Mouse (Mus musculus) embryonic facial prominence, embryonic 15.5 days (tissue): ENCODE results near the gene Crtap. TPM values are rescaled to one million over a fixed set of nuclear protein-coding genes. Genes with fewer than 3 reads are reported as not detected.

Experiments used
- ATAC-seq: fragments of 200-750 bp; cut with Nextera tagmentation; 2 replicates; pipeline ENCODE4 v1.8.0; 2017; ENCODE audit warnings: low read depth, moderate TSS enrichment; ENCODE audit not compliant: insufficient number of reproducible peaks, low FRiP score, low TSS enrichment
- H3K27ac ChIP-seq: fragments of 300-500 bp; sonication (generic); replicated peaks from 2 replicates; pipeline ENCODE4 v1.5.1; 2015; ENCODE audit warnings: mild to moderate bottlenecking, inconsistent platforms
- H3K27me3 ChIP-seq: fragments of 300-500 bp; sonication (generic); 2 replicates; pipeline ENCODE4 v1.6.1; 2015; ENCODE audit warnings: inconsistent platforms
- H3K36me3 ChIP-seq: fragments of 300-500 bp; sonication (generic); 2 replicates; pipeline ENCODE4 v1.6.1; 2015; ENCODE audit warnings: mild to moderate bottlenecking, inconsistent platforms
- H3K4me1 ChIP-seq: fragments of 300-500 bp; sonication (generic); 2 replicates; pipeline ENCODE4 v1.6.1; 2015; ENCODE audit warnings: inconsistent platforms
- H3K4me2 ChIP-seq: fragments of 300-500 bp; sonication (generic); replicated peaks from 2 replicates; pipeline ENCODE4 v1.6.1; 2015; ENCODE audit warnings: mild to moderate bottlenecking, inconsistent platforms
- H3K4me3 ChIP-seq: fragments of 300-500 bp; sonication (generic); replicated peaks from 2 replicates; pipeline ENCODE4 v1.5.1; 2015; ENCODE audit warnings: mild to moderate bottlenecking, inconsistent platforms
- H3K9ac ChIP-seq: fragments of 300-500 bp; sonication (generic); 2 replicates; pipeline ENCODE4 v1.6.1; 2015; ENCODE audit warnings: inconsistent platforms
- H3K9me3 ChIP-seq: fragments of 300-500 bp; sonication (generic); replicated peaks from 2 replicates; pipeline ENCODE4 v1.6.1; 2016; ENCODE audit warnings: inconsistent platforms
- WGBS: fragments of 180-500 bp; shearing (Covaris S2); methylation state at CpG from one replicate; pipeline ENCODE4 v1.1.7; 2015; 5-methylcytosine and 5-hydroxymethylcytosine counted together
- polyA plus RNA-seq: library from polyadenylated mRNA; unstranded; fragments of >200 nt; fragmentation: Nextera tagmentation; extraction: Ambion mirVana; gene quantifications from 2 replicates; pipeline ENCODE4 v1.2.1, GENCODE M21; 2015

Gene Crtap
- polyA plus RNA-seq: 198 and 204 TPM in 2 replicates

GRCm38 (mm10) chr9:114389905-114390748, at the start of gene Crtap:
TSS of gene Crtap (minus strand) at chr9:114390675.
- ATAC-seq: peak; percentile 87
- Histone ChIP-seq H3K4me2 (peak within 1 kb of the TSS; percentile 71), H3K9me3 (no peaks in the 10 kb centered on the region), H3K4me1 (peaks cover 20% of the 10 kb centered on the region), H3K4me3 (peak within 1 kb of the TSS; percentile 72), H3K27ac (peak within 1 kb of the TSS; percentile 93), H3K27me3 (no peaks in the 10 kb centered on the region), H3K36me3 (peaks cover 5% of the 10 kb centered on the region; the same call in 1 of the 2 replicates), H3K9ac (peak within 1 kb of the TSS; percentile 74)
- WGBS: under 1% methylated on average over 94 of the region's 96 CpGs

GRCm38 (mm10) chr9:114435668-114436067, 45.2 kb upstream of the Crtap start:
- Histone ChIP-seq H3K9ac (no peak overlapping the region), H3K9me3 (0 out of 2 replicates have a peak, but pooled peaks cover 3% of the 10 kb centered on the region), H3K27me3 (no peaks in the 10 kb centered on the region), H3K4me3 (no peak overlapping the region), H3K36me3 (peaks cover 20% of the 10 kb centered on the region), H3K4me1 (no peaks in the 10 kb centered on the region), H3K27ac (no peak overlapping the region), H3K4me2 (no peak overlapping the region)
- WGBS: 65% methylated on average over 2 of the region's 2 CpGs
- ATAC-seq: no peak

- no peak overlapping the region for H3K4me2 ChIP-seq
- no peaks in the 10 kb centered on the region for H3K4me1 ChIP-seq
- H3K27me3 ChIP-seq: no peaks in the 10 kb centered on the region
- no peak overlapping the region for H3K9ac ChIP-seq
- 78% methylated on average over 12 of the region's 12 CpGs for WGBS
- peaks cover 7% of the 10 kb centered on the region; the same call in 1 of the 2 replicates for H3K9me3 ChIP-seq
- peaks cover 27% of the 10 kb centered on the region for H3K36me3 ChIP-seq
- ATAC-seq: no peak
- H3K4me3 ChIP-seq: no peak overlapping the region
- H3K27ac ChIP-seq: no peak overlapping the region
Observed at GRCm38 (mm10) chr9:114428103-114428834, 37.8 kb upstream of the Crtap start.

GRCm38 (mm10) chr9:114427425-114427824, 37.0 kb upstream of the Crtap start:
- Histone ChIP-seq H3K36me3 (peaks cover 27% of the 10 kb centered on the region), H3K4me3 (no peak overlapping the region), H3K4me1 (no peaks in the 10 kb centered on the region), H3K4me2 (no peak overlapping the region), H3K9me3 (peaks cover 7% of the 10 kb centered on the region; the same call in 1 of the 2 replicates), H3K9ac (no peak overlapping the region), H3K27me3 (no peaks in the 10 kb centered on the region), H3K27ac (no peak overlapping the region)
- 81% methylated on average over 8 of the region's 8 CpGs for WGBS
- no peak for ATAC-seq

- Histone ChIP-seq H3K4me2 (no peak overlapping the region), H3K4me3 (no peak overlapping the region), H3K27me3 (no peaks in the 10 kb centered on the region), H3K36me3 (peaks cover 27% of the 10 kb centered on the region), H3K9me3 (peaks cover 7% of the 10 kb centered on the region; the same call in 1 of the 2 replicates), H3K4me1 (no peaks in the 10 kb centered on the region), H3K9ac (no peak overlapping the region), H3K27ac (no peak overlapping the region)
- ATAC-seq: no peak
- 85% methylated on average over 5 of the region's 5 CpGs for WGBS
Observed at GRCm38 (mm10) chr9:114426201-114426600, 35.7 kb upstream of the Crtap start.

GRCm38 (mm10) chr9:114425576-114425975, 35.1 kb upstream of the Crtap start:
- Histone ChIP-seq H3K27ac (no peak overlapping the region), H3K36me3 (peaks cover 22% of the 10 kb centered on the region), H3K27me3 (no peaks in the 10 kb centered on the region), H3K4me1 (no peaks in the 10 kb centered on the region), H3K9ac (no peak overlapping the region), H3K9me3 (peaks cover 7% of the 10 kb centered on the region; the same call in 1 of the 2 replicates), H3K4me2 (no peak overlapping the region), H3K4me3 (no peak overlapping the region)
- 94% methylated on average over 5 of the region's 5 CpGs for WGBS
- no peak for ATAC-seq

GRCm38 (mm10) chr9:114421797-114422196, 31.3 kb upstream of the Crtap start:
- H3K36me3 ChIP-seq: peaks cover 15% of the 10 kb centered on the region
- no peaks in the 10 kb centered on the region for H3K27me3 ChIP-seq
- no peak overlapping the region for H3K4me2 ChIP-seq
- no peak overlapping the region for H3K27ac ChIP-seq
- 84% methylated on average over 7 of the region's 7 CpGs for WGBS
- H3K9me3 ChIP-seq: peaks cover 7% of the 10 kb centered on the region; the same call in 1 of the 2 replicates
- no peaks in the 10 kb centered on the region for H3K4me1 ChIP-seq
- H3K4me3 ChIP-seq: no peak overlapping the region
- no peak overlapping the region for H3K9ac ChIP-seq
- no peak for ATAC-seq

- Histone ChIP-seq H3K27me3 (no peaks in the 10 kb centered on the region), H3K4me2 (no peak overlapping the region), H3K4me1 (no peaks in the 10 kb centered on the region), H3K9me3 (peaks cover 7% of the 10 kb centered on the region; the same call in 1 of the 2 replicates), H3K36me3 (peaks cover 15% of the 10 kb centered on the region), H3K27ac (no peak overlapping the region), H3K4me3 (no peak overlapping the region), H3K9ac (no peak overlapping the region)
- 71% methylated on average over 3 of the region's 3 CpGs for WGBS
- ATAC-seq: no peak
Observed at GRCm38 (mm10) chr9:114421045-114421444, 30.6 kb upstream of the Crtap start.

GRCm38 (mm10) chr9:114420443-114420842, 30.0 kb upstream of the Crtap start:
- H3K9me3 ChIP-seq: peaks cover 3% of the 10 kb centered on the region; the same call in 1 of the 2 replicates
- no peak for ATAC-seq
- 85% methylated on average over 8 of the region's 8 CpGs for WGBS
- H3K4me1 ChIP-seq: no peaks in the 10 kb centered on the region
- no peak overlapping the region for H3K27ac ChIP-seq
- no peak overlapping the region for H3K9ac ChIP-seq
- H3K4me2 ChIP-seq: no peak overlapping the region
- H3K4me3 ChIP-seq: no peak overlapping the region
- peaks cover 9% of the 10 kb centered on the region for H3K36me3 ChIP-seq
- H3K27me3 ChIP-seq: no peaks in the 10 kb centered on the region

GRCm38 (mm10) chr9:114418187-114418586, 27.7 kb upstream of the Crtap start:
- no peaks in the 10 kb centered on the region for H3K27me3 ChIP-seq
- no peak for ATAC-seq
- no peaks in the 10 kb centered on the region for H3K36me3 ChIP-seq
- no peak overlapping the region for H3K27ac ChIP-seq
- WGBS: 65% methylated on average over 6 of the region's 7 CpGs
- no peak overlapping the region for H3K9ac ChIP-seq
- H3K4me3 ChIP-seq: no peak overlapping the region
- H3K4me2 ChIP-seq: no peak overlapping the region
- H3K9me3 ChIP-seq: no peaks in the 10 kb centered on the region
- no peaks in the 10 kb centered on the region for H3K4me1 ChIP-seq
